Mouse (Mus musculus) cerebellum, adult 2 months (tissue): Measurements from ENCODE around the gene Rfx8.

Experiments
- CTCF ChIP-seq: fragments of 200-500 bp; IDR thresholded peaks from 2 replicates; pipeline ENCODE4 v1.5.1; 2011; ENCODE audit warnings: low read depth, mild to moderate bottlenecking, control low read depth, low read length, moderate library complexity, borderline replicate concordance; ENCODE audit not compliant: insufficient read depth
- POLR2A ChIP-seq: fragments of 200-500 bp; IDR thresholded peaks from 2 replicates; pipeline ENCODE4 v1.6.1; 2011; ENCODE audit warnings: low read length, control low read depth, borderline replicate concordance; ENCODE audit not compliant: insufficient read depth

DNA sequence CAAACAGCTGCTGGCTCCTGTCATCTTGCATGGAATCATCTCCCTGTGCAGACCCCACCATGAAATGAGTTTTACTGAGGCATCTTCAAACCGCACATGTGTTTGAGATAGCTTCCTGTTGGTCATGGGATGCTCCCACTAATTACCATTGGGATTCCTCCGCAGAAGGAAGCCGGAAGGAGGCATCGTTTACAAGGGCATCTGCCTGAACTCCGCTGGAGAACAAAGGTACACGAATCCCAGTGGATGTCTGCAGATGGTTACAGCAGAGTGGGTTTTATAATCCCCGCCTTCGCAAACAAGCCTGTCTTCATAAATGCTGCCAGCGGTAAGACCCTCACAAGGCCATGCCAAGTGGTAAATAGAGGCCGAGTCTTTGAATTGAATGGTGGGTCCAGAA is 11.3 kb upstream of the Rfx8 start:
- TF ChIP-seq POLR2A (no peak), CTCF (no peak)
